Mouse (Mus musculus) ES-E14 (cell line): ENCODE data around the gene Tbc1d17. TPM values are rescaled to one million over a fixed set of nuclear protein-coding genes. Genes with fewer than 3 reads are reported as not detected.

Source experiments
- DNase-seq: peaks from one replicate; pipeline ENCODE4 v3.0.0-alpha.2; 2013; ENCODE audit warnings: low read depth, low spot score
- H3K27ac ChIP-seq: 2 replicates; pipeline ENCODE4 v1.5.1; 2012; ENCODE audit warnings: low read depth, mild to moderate bottlenecking, low read length, moderate library complexity, mixed read lengths; ENCODE audit not compliant: poor library complexity, insufficient read depth, severe bottlenecking
- H3K36me3 ChIP-seq: 2 replicates; pipeline ENCODE4 v1.6.1; 2012; ENCODE audit warnings: mild to moderate bottlenecking, low read length, moderate library complexity, mixed read lengths; ENCODE audit not compliant: control insufficient read depth, poor library complexity, insufficient read depth, severe bottlenecking
- H3K4me1 ChIP-seq, 2 experiments: fragments of 150-350 bp in 1 of 2; sonication (generic) in 1 of 2; 2 replicates each; pipeline ENCODE4 v1.6.1; 2012; ENCODE audit warnings: low read length in 2 of 2, mild to moderate bottlenecking in 1 of 2, mixed read lengths in 1 of 2; ENCODE audit not compliant: control insufficient read depth in 2 of 2, insufficient read depth in 2 of 2, poor library complexity in 1 of 2
- H3K4me3 ChIP-seq, 2 experiments: fragments of 150-350 bp in 1 of 2; sonication (generic) in 1 of 2; 2 replicates each; pipeline ENCODE4 v1.5.1; 2012; ENCODE audit warnings: low read length in 2 of 2, low read depth in 1 of 2, mild to moderate bottlenecking in 1 of 2, mixed read lengths in 1 of 2; ENCODE audit not compliant: insufficient read depth in 1 of 2, poor library complexity in 1 of 2, severe bottlenecking in 1 of 2
- H3K9ac ChIP-seq: 2 replicates; pipeline ENCODE4 v1.6.1; 2012; ENCODE audit warnings: low read depth, mild to moderate bottlenecking, low read length, mixed read lengths; ENCODE audit not compliant: poor library complexity, insufficient read depth, severe bottlenecking
- H3K9me3 ChIP-seq: fragments of 150-350 bp; sonication (generic); 2 replicates; pipeline ENCODE4 v1.6.1; 2012; ENCODE audit warnings: low read depth, mild to moderate bottlenecking, low read length; ENCODE audit not compliant: control insufficient read depth, insufficient read depth
- CHD2 ChIP-seq: IDR thresholded peaks from 2 replicates; pipeline ENCODE4 v1.6.1; 2014; ENCODE audit warnings: mild to moderate bottlenecking, low read depth, low read length, inconsistent platforms
- HCFC1 ChIP-seq: IDR thresholded peaks from 2 replicates; pipeline ENCODE4 v1.6.1; 2012; ENCODE audit warnings: low read length, inconsistent platforms, borderline replicate concordance; ENCODE audit not compliant: insufficient read depth
- MAFK ChIP-seq: IDR thresholded peaks from 2 replicates; pipeline ENCODE4 v1.6.1; 2014; ENCODE audit warnings: mild to moderate bottlenecking, low read depth, low read length, inconsistent platforms; ENCODE audit not compliant: insufficient read depth
- ZC3H11A ChIP-seq: IDR thresholded peaks from 2 replicates; pipeline ENCODE4 v1.6.1; 2012; ENCODE audit warnings: low read depth, mild to moderate bottlenecking, inconsistent platforms, low read length, borderline replicate concordance
- ZNF384 ChIP-seq: IDR thresholded peaks from 2 replicates; pipeline ENCODE4 v1.6.1; 2012; ENCODE audit warnings: low read depth, low read length, inconsistent platforms
- in situ Hi-C, 2 experiments: fragments of 600-800 bp; cut with MboI; formaldehyde crosslinking; loops; one replicate each; pipeline ENCODE4 v1.15.1; 2025; ENCODE audit warnings: low sequenced_read_pairs in 2 of 2, inconsistent platforms in 1 of 2; ENCODE audit not compliant: unreplicated experiment in 2 of 2
- total RNA-seq: library from RNA; depleted of rRNA; stranded (reverse); fragments of 300-350 nt; gene quantifications from 2 replicates; pipeline ENCODE4 v1.2.3, GENCODE M21; 2012

Tbc1d17 gene
- total RNA-seq, 1 experiment: 31.5 TPM

DNA sequence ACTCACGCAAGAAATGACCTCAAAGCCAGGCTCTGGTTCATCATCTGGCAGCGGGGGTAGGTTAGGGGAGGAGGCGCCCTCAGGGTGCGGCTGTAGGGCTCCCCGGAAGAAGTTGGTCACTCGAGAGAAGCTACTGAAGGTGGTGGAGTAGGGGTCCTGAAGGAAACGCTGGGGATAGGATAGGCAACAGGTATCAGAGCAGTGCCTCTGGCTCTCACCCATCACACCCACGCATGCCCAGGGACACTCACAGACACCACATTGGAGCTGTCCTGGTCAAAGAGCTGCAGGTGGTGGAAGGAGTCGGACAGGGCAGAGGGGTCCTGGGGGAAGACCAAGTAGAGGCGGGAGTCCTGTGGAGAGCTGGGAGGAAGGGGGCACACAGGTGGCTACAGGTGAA is 3.9 kb downstream of the Tbc1d17 start:
- H3K36me3 ChIP-seq: peaks cover 44% of the 10 kb centered on the region
- H3K9ac ChIP-seq: no peak overlapping the region
- no peak overlapping the region for H3K4me3 ChIP-seq
- DNase-seq: no peak
- TF ChIP-seq MAFK (no peak), ZNF384 (no peak), CHD2 (no peak), HCFC1 (no peak), ZC3H11A (no peak)
- peaks cover 0 to 8% of the 10 kb centered on the region in 2 experiments; a peak in 1 of 4 replicates for H3K4me1 ChIP-seq
- no peak overlapping the region for H3K27ac ChIP-seq
- no peaks in the 10 kb centered on the region for H3K9me3 ChIP-seq
- in situ Hi-C loops: no loop called here

DNA sequence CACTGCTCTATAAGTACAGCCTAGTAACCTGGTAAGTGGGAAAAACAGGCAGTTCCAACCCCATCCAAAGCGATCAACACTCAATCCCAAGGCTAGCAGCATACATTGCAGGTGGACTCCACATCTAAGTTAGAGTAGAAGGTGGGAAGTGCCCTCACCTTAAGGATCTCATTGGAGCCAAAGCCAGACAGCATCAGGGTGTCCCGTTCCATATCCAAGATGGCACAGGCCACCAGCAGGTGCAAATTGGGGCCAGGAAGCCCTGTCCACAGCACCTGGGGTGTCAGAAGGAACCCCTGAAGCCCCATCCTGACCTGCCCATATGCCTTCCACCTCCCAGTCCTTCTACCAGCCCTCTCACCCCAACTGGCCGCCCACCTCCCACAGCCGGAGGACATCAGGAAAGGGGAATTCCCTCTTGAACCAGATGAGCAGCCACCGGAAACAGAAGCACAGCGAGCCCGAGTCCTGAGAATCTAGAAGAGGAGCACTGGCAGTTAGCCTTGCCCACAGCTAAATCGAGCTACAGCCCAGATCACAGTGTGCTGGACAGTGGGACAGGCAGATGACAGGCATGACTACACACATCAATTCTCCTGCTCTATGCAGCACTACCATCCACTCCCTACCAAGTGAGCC is 6.9 kb downstream of the Tbc1d17 start:
- H3K4me3 ChIP-seq: no peak overlapping the region
- in situ Hi-C loops: no loop called here
- H3K9ac ChIP-seq: no peak overlapping the region
- H3K27ac ChIP-seq: no peak overlapping the region
- no peak for DNase-seq
- peaks cover 44% of the 10 kb centered on the region for H3K36me3 ChIP-seq
- H3K9me3 ChIP-seq: no peaks in the 10 kb centered on the region
- TF ChIP-seq MAFK (no peak), ZNF384 (no peak), HCFC1 (no peak), CHD2 (no peak), ZC3H11A (no peak)
- H3K4me1 ChIP-seq: peaks cover 0 to 5% of the 10 kb centered on the region in 2 experiments; a peak in 1 of 4 replicates

GRCm38 (mm10) chr7:44840426-44840825 is 8.5 kb downstream of the Tbc1d17 start:
- in situ Hi-C loops: no loop called here
- peaks cover 34% of the 10 kb centered on the region for H3K36me3 ChIP-seq
- no peak for TF ChIP-seq ZNF384
- TF ChIP-seq ZC3H11A: no peak
- no peak for TF ChIP-seq CHD2
- no peak for TF ChIP-seq MAFK
- TF ChIP-seq HCFC1: no peak
- DNase-seq: no peak
- H3K9ac ChIP-seq: no peak overlapping the region
- H3K27ac ChIP-seq: no peak overlapping the region
- no peaks in the 10 kb centered on the region for H3K9me3 ChIP-seq
- peaks cover 0 to 8% of the 10 kb centered on the region in 2 experiments; a peak in 1 of 4 replicates for H3K4me1 ChIP-seq
- H3K4me3 ChIP-seq: no peak overlapping the region

DNA sequence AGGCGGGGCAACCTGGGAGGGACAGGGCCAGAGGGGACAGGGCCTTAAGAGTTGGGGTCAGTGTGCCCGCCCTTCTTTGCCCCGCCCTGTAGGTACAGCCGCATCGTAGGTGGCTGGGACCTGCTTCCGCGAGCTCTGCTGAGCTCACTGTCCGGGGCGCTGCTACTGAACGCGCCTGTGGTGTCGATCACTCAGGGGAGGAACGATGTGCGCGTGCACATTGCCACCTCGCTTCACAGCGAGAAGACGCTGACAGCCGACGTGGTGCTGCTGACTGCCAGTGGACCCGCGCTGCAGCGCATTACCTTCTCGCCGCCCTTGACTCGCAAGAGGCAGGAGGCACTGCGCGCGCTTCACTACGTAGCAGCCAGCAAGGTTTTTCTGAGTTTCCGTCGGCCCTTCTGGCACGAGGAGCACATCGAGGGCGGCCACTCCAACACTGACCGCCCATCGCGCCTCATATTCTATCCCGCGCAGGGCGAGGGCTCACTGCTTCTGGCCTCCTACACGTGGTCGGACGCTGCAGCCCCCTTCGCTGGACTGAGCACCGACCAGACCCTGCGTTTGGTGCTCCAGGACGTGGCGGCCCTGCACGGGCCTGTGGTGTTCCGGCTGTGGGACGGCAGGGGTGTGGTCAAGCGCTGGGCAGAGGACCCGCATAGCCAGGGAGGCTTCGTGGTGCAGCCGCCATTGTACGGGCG is 9.2 kb downstream of the Tbc1d17 start:
- no peak for DNase-seq
- no peaks in the 10 kb centered on the region for H3K9me3 ChIP-seq
- in situ Hi-C loops: no loop called here
- peak overlapping the region; percentile 53 to 64 for H3K4me3 ChIP-seq
- peak overlapping the region; percentile 36 for H3K9ac ChIP-seq
- TF ChIP-seq MAFK: no peak
- no peak for TF ChIP-seq ZNF384
- no peak for TF ChIP-seq HCFC1
- no peak for TF ChIP-seq ZC3H11A
- TF ChIP-seq CHD2: no peak
- H3K36me3 ChIP-seq: peaks cover 26% of the 10 kb centered on the region
- H3K4me1 ChIP-seq: peaks cover 0 to 8% of the 10 kb centered on the region in 2 experiments; a peak in 1 of 4 replicates
- H3K27ac ChIP-seq: no peak overlapping the region
